Mouse (Mus musculus) hindbrain, embryonic 11.5 days (tissue): Measurements from ENCODE around the gene Atp8b4. TPM values are rescaled to one million over a fixed set of nuclear protein-coding genes. Genes with fewer than 3 reads are reported as not detected.

Experiments
- ATAC-seq: fragments of 200-750 bp; cut with Nextera tagmentation; 2 replicates; pipeline ENCODE4 v1.8.0; 2017; ENCODE audit warnings: mild to moderate bottlenecking, moderate TSS enrichment, moderate library complexity; ENCODE audit not compliant: low FRiP score
- DNase-seq: peaks from one replicate; pipeline ENCODE4 v3.0.0-alpha.2; 2015; ENCODE audit warnings: low spot score
- H3K27ac ChIP-seq: fragments of 300-500 bp; sonication (generic); 2 replicates; pipeline ENCODE4 v1.5.1; 2014; ENCODE audit warnings: mild to moderate bottlenecking, low read depth, low read length
- H3K27me3 ChIP-seq: fragments of 300-500 bp; sonication (generic); 2 replicates; pipeline ENCODE4 v1.6.1; 2014; ENCODE audit warnings: mild to moderate bottlenecking, low read length, moderate library complexity, mixed read lengths; ENCODE audit not compliant: control insufficient read depth, insufficient read depth
- H3K36me3 ChIP-seq: fragments of 300-500 bp; sonication (generic); 2 replicates; pipeline ENCODE4 v1.6.1; 2014; ENCODE audit warnings: mild to moderate bottlenecking, low read length, moderate library complexity, mixed read lengths; ENCODE audit not compliant: control insufficient read depth, insufficient read depth
- H3K4me1 ChIP-seq: fragments of 300-500 bp; sonication (generic); replicated peaks from 2 replicates; pipeline ENCODE4 v1.6.1; 2014; ENCODE audit warnings: low read length, mixed read lengths; ENCODE audit not compliant: control insufficient read depth, insufficient read depth
- H3K4me2 ChIP-seq: fragments of 300-500 bp; sonication (generic); replicated peaks from 2 replicates; pipeline ENCODE4 v1.6.1; 2014; ENCODE audit warnings: mild to moderate bottlenecking, low read depth, low read length
- H3K4me3 ChIP-seq: fragments of 300-500 bp; sonication (generic); 2 replicates; pipeline ENCODE4 v1.5.1; 2014; ENCODE audit warnings: low read depth, low read length
- H3K9ac ChIP-seq: fragments of 300-500 bp; sonication (generic); 2 replicates; pipeline ENCODE4 v1.6.1; 2014; ENCODE audit warnings: low read depth, low read length
- H3K9me3 ChIP-seq: fragments of 300-500 bp; sonication (generic); 2 replicates; pipeline ENCODE4 v1.6.1; 2016; ENCODE audit warnings: low read length; ENCODE audit not compliant: control insufficient read depth
- WGBS: fragments of 180-500 bp; shearing (Covaris S2); extraction: QIAGEN DNeasy Blood & Tissue Kit; methylation state at CpG from one replicate; pipeline ENCODE4 v1.1.7; 2014; 5-methylcytosine and 5-hydroxymethylcytosine counted together
- polyA plus RNA-seq: library from polyadenylated mRNA; unstranded; fragments of >200 nt; fragmentation: Nextera tagmentation; extraction: Ambion mirVana; gene quantifications from 2 replicates; pipeline ENCODE4 v1.2.1, GENCODE M21; 2014

Atp8b4 gene
- polyA plus RNA-seq: 0.06 TPM in 1 of 2 replicates, not detected in the other

DNA sequence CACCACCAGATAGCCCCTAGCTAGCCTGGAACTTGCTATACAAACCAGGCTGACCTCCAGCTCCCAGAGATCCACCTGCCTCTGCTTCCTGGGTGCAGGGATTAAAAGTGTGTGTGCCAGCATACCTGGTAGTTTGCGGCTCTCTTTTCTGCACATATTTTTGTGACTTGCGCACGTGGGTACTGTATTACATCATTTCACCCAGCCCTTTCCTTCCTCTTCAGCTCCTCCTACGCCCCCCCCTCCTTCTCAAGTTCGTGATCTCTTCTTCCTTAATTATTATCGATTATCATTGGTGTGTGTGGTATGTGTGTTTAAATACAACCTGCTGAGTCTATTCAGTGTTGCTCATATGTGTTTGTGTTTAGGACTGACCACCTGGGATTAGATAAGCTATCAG lies at the start of gene Atp8b4:
TSS of gene Atp8b4 (minus strand) at position 154 of the 400 bp plus-strand sequence.
- 91% methylated on average over 6 of the region's 6 CpGs for WGBS
- no peak within 1 kb of the TSS for H3K9ac ChIP-seq
- no peaks in the 10 kb centered on the region for H3K4me1 ChIP-seq
- DNase-seq (no peak), ATAC-seq (no peak)
- no peak within 1 kb of the TSS for H3K4me3 ChIP-seq
- H3K27me3 ChIP-seq: no peaks in the 10 kb centered on the region
- H3K36me3 ChIP-seq: no peaks in the 10 kb centered on the region
- H3K27ac ChIP-seq: no peak within 1 kb of the TSS
- H3K4me2 ChIP-seq: no peak within 1 kb of the TSS
- H3K9me3 ChIP-seq: no peaks in the 10 kb centered on the region

DNA sequence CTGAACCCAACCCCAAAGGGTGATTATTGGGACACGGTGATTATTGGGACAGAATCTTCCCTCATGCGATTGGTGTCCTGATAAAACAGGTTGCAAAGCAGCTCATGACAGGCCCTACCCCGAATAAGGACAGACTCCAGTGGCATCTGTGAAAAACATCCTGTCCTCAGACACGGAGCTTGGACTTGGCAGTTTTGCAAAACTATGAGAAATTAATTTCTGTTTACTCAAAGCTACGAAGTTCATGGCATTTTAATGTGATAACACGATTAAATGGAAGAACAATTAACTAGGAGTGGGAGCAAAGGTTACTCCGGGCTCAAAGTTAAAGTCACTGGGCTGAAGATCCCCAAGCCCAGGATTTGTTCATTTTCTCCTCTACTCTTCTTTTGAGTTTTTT lies 49.2 kb upstream of the Atp8b4 start:
- Histone ChIP-seq H3K4me1 (peaks cover 2% of the 10 kb centered on the region), H3K27me3 (peaks cover 25% of the 10 kb centered on the region), H3K9ac (no peak overlapping the region), H3K4me3 (no peak overlapping the region), H3K4me2 (no peak overlapping the region), H3K27ac (no peak overlapping the region), H3K36me3 (no peaks in the 10 kb centered on the region), H3K9me3 (no peaks in the 10 kb centered on the region)
- no peak for DNase-seq
- 88% methylated on average over 7 of the region's 7 CpGs for WGBS
- ATAC-seq: no peak

DNA sequence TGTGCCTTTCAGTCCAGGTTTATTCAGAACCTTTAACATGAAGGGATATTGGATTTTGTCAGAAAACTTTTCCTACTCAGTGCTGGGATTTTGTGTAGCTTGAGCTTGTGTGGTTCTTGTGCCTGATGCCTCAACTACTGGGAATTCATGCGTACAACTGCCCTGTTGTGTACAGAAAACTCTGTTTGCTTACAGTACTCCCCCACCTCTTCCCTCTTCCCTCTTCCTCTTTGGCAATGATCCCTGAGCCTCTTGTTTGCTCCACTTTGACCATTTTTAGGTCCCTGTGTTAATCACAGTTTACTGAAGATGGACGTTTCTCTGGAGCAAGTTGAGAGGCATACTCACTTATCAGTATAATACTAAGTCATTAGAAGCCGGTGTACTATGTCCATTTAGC lies 45.9 kb upstream of the Atp8b4 start:
- no peaks in the 10 kb centered on the region for H3K4me1 ChIP-seq
- no peaks in the 10 kb centered on the region for H3K36me3 ChIP-seq
- no peaks in the 10 kb centered on the region for H3K9me3 ChIP-seq
- WGBS: 90% methylated on average over 3 of the region's 3 CpGs
- no peaks in the 10 kb centered on the region; the same call in 1 of the 2 replicates for H3K27me3 ChIP-seq
- ATAC-seq (no peak), DNase-seq (no peak)
- no peak overlapping the region for H3K4me3 ChIP-seq
- no peak overlapping the region for H3K27ac ChIP-seq
- no peak overlapping the region for H3K4me2 ChIP-seq
- H3K9ac ChIP-seq: no peak overlapping the region

DNA sequence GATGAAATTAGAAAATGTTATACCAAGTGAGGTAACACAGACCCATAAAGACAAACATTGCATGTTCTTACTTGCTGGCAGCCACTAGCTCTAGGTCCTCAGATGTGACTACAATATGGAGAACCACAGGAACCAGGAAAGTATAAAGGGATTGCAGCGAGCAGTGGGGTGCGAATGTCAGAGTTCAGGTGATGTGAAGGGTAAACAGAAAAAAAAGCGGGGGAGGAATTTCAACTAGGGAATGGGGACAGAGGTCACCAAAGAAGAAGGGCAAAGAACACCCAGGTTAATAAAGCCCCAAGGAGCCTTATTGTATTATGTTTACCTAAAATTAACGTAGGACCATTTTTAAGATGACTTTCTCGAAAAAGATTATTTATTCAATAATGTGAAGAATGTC lies 44.8 kb upstream of the Atp8b4 start:
- ATAC-seq (no peak), DNase-seq (no peak)
- Histone ChIP-seq H3K4me3 (no peak overlapping the region), H3K4me1 (no peaks in the 10 kb centered on the region), H3K27ac (no peak overlapping the region), H3K4me2 (no peak overlapping the region), H3K9ac (no peak overlapping the region), H3K36me3 (no peaks in the 10 kb centered on the region), H3K27me3 (no peaks in the 10 kb centered on the region), H3K9me3 (no peaks in the 10 kb centered on the region)
- WGBS: 66% methylated on average over 5 of the region's 5 CpGs

DNA sequence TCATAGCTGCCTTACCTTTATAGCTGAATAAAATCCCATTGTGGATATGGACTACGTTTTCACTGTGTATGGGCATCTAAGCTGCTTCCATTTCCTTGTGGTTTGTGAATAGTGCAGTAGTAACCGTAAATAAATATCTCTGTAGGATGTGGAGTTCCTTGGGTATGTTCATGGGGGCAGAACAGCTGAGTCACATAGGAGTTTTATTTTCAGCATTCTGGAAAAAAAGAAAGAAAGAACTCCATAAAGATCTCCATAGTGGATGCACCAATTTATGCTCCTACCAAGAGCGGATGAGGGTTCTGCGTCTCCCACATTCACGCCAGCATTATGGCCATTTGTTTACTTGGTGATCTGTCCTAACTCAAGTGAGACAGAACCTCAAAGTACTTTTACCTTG lies 41.7 kb upstream of the Atp8b4 start:
- Histone ChIP-seq H3K27ac (no peak overlapping the region), H3K36me3 (no peaks in the 10 kb centered on the region), H3K27me3 (no peaks in the 10 kb centered on the region), H3K4me2 (no peak overlapping the region), H3K9me3 (no peaks in the 10 kb centered on the region), H3K9ac (no peak overlapping the region), H3K4me1 (no peaks in the 10 kb centered on the region), H3K4me3 (no peak overlapping the region)
- DNase-seq (no peak), ATAC-seq (no peak)
- 91% methylated on average over 5 of the region's 5 CpGs for WGBS

DNA sequence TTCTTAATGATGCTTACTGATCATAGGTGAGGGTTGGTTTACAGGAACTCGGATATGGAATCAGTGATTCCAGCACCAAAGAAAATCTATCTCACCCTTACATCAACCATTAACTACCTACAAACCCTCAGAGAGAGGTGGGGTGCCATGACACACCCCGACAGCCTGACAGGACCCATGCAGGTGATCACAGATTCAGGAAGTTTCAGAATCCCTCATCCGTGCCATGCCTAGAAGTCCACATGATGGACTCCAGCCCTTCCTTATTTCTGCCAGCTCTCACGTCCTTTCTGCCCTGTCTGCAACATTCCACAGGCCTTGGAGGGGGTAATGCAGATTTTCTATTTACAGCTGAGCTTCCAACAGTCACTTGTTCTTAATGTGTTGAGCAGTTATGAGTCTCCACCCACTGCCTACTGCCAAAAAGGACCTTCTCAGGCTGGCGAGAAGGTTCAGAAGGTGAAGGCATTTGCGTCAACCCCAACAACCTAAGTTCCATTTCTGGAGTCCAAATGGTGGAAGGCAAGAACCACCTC lies 40.0 kb upstream of the Atp8b4 start:
- no peaks in the 10 kb centered on the region for H3K36me3 ChIP-seq
- no peak overlapping the region for H3K27ac ChIP-seq
- no peak for ATAC-seq
- H3K27me3 ChIP-seq: no peaks in the 10 kb centered on the region
- no peak overlapping the region for H3K9ac ChIP-seq
- H3K9me3 ChIP-seq: no peaks in the 10 kb centered on the region
- no peaks in the 10 kb centered on the region for H3K4me1 ChIP-seq
- H3K4me3 ChIP-seq: no peak overlapping the region
- WGBS: 86% methylated on average over 6 of the region's 6 CpGs
- no peak overlapping the region for H3K4me2 ChIP-seq
- no peak for DNase-seq

DNA sequence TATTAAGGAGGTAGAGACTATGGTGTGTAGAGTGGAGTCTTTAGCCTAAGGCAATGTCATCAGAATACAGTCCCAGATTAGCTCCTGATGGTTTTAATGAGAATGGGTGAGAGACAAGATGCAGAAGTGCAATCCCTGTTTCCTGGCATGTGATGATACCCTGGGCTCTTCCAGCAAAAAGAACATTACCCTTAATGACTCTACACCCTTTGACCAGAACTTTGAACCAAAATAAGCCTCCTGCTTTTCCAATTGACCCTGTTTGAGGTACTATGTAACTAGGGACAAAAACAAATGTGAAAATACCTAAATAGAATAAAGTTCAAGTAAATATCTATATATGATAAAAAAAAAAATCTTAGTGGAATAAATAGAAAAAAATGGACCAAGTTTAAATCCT lies 37.2 kb upstream of the Atp8b4 start:
- no peak overlapping the region for H3K4me3 ChIP-seq
- ATAC-seq: no peak
- no peaks in the 10 kb centered on the region for H3K9me3 ChIP-seq
- no peak overlapping the region for H3K4me2 ChIP-seq
- no peaks in the 10 kb centered on the region for H3K36me3 ChIP-seq
- H3K27me3 ChIP-seq: no peaks in the 10 kb centered on the region
- no peak for DNase-seq
- no peaks in the 10 kb centered on the region for H3K4me1 ChIP-seq
- no peak overlapping the region for H3K27ac ChIP-seq
- no peak overlapping the region for H3K9ac ChIP-seq

DNA sequence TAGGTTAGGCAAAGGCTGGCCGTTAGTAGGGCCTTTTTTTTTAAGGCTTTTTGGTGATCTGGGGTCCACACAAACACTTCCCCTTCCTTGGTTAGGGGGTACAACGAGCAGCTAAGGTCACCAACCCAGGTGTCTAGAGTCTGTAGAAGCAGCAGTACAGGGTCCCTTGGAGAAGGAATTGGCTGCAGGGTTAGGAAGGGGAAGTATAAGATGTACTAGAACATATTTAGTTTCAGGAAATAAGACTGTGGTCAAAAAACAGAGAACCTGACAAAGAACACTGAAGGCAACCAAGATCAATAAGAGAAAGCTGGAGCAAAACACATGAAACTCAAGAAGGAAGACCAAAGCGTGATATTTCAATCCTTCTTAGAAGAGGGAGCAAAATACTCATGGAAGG lies 30.1 kb upstream of the Atp8b4 start:
- no peak for ATAC-seq
- WGBS: 73% methylated on average over 3 of the region's 3 CpGs

DNA sequence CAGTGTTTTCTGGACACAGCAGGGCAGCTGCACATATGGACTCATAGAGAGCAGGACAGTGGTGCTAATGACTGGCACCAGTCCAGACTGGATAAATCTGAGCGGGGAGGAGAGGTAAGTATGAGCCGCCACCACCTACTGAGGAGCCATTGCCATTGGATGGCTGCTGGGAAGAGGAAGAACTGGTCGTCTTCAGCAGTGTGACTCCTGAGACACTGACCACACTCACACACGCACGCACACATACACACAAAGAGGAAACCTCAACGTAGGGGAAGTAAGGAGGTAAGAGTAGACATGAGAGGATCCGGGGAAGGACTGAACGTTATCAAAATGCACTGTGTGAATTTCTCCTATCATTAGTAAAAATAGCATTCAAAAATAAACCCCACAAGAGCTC lies 27.0 kb upstream of the Atp8b4 start:
- no peak for ATAC-seq
- H3K9me3 ChIP-seq: no peaks in the 10 kb centered on the region

More for the DNA sequence above, 30.1 kb upstream of the Atp8b4 start:
- Histone ChIP-seq H3K27me3 (no peaks in the 10 kb centered on the region), H3K36me3 (no peaks in the 10 kb centered on the region), H3K9me3 (no peaks in the 10 kb centered on the region), H3K27ac (no peak overlapping the region), H3K4me2 (no peak overlapping the region), H3K4me3 (no peak overlapping the region), H3K9ac (no peak overlapping the region), H3K4me1 (no peaks in the 10 kb centered on the region)
- no peak for DNase-seq

More for the DNA sequence above, 27.0 kb upstream of the Atp8b4 start:
- no peaks in the 10 kb centered on the region for H3K27me3 ChIP-seq
- no peak overlapping the region for H3K4me2 ChIP-seq
- no peaks in the 10 kb centered on the region for H3K36me3 ChIP-seq
- DNase-seq: no peak
- H3K4me1 ChIP-seq: no peaks in the 10 kb centered on the region
- H3K27ac ChIP-seq: no peak overlapping the region
- WGBS: 93% methylated on average over 8 of the region's 8 CpGs
- no peak overlapping the region for H3K4me3 ChIP-seq
- no peak overlapping the region for H3K9ac ChIP-seq
